Mouse (Mus musculus): ENCODE results near the gene Zfp385c. TPM values are rescaled to one million over a fixed set of nuclear protein-coding genes. Genes with fewer than 3 reads are reported as not detected.

Zfp385c gene
- polyA plus RNA-seq, 1 experiment from 2014 or later = 0.26 TPM

Other genes with a start within 250 kb of the Zfp385c start
- 8.3 and 8.4 TPM in 2 replicates for gene Klhl11, start 219.7 kb downstream of the Zfp385c start, polyA plus RNA-seq (2015; fragmentation: Nextera tagmentation; extraction: Ambion mirVana)
- gene Acly, start 164.5 kb downstream of the Zfp385c start, polyA plus RNA-seq (2015; fragmentation: Nextera tagmentation; extraction: Ambion mirVana) = 150 and 155 TPM in 2 replicates
- gene Ttc25, start 146.8 kb downstream of the Zfp385c start, polyA plus RNA-seq (2015; fragmentation: Nextera tagmentation; extraction: Ambion mirVana) = 4.0 and 4.5 TPM in 2 replicates
- 35.2 and 35.5 TPM in 2 replicates for gene Cnp, start 117.6 kb downstream of the Zfp385c start, polyA plus RNA-seq (2015; fragmentation: Nextera tagmentation; extraction: Ambion mirVana)
- 58.3 and 58.6 TPM in 2 replicates for gene Nkiras2, start 73.2 kb downstream of the Zfp385c start, polyA plus RNA-seq (2015; fragmentation: Nextera tagmentation; extraction: Ambion mirVana)
- gene Dnajc7, start 72.3 kb downstream of the Zfp385c start, polyA plus RNA-seq (2015; fragmentation: Nextera tagmentation; extraction: Ambion mirVana) = 212 and 230 TPM in 2 replicates
- gene Dhx58, start 11.8 kb upstream of the Zfp385c start, polyA plus RNA-seq (2015; fragmentation: Nextera tagmentation; extraction: Ambion mirVana) = 2.9 and 3.5 TPM in 2 replicates
- gene Kat2a, start 20.0 kb upstream of the Zfp385c start, polyA plus RNA-seq (2015; fragmentation: Nextera tagmentation; extraction: Ambion mirVana) = 39.4 and 44.1 TPM in 2 replicates
- gene Hspb9, start 21.4 kb upstream of the Zfp385c start, polyA plus RNA-seq (2015; fragmentation: Nextera tagmentation; extraction: Ambion mirVana) = not detected in 2 replicates
- 34.3 and 39.8 TPM in 2 replicates for gene Rab5c, start 45.8 kb upstream of the Zfp385c start, polyA plus RNA-seq (2015; fragmentation: Nextera tagmentation; extraction: Ambion mirVana)
- not detected in 2 replicates for gene Kcnh4, start 67.5 kb upstream of the Zfp385c start, polyA plus RNA-seq (2015; fragmentation: Nextera tagmentation; extraction: Ambion mirVana)
- gene Hcrt, start 70.5 kb upstream of the Zfp385c start, polyA plus RNA-seq (2015; fragmentation: Nextera tagmentation; extraction: Ambion mirVana) = not detected in 2 replicates
- 6.2 and 6.8 TPM in 2 replicates for gene Ghdc, start 78.5 kb upstream of the Zfp385c start, polyA plus RNA-seq (2015; fragmentation: Nextera tagmentation; extraction: Ambion mirVana)
- 27.2 and 28.4 TPM in 2 replicates for gene Stat5b, start 158.3 kb upstream of the Zfp385c start, polyA plus RNA-seq (2015; fragmentation: Nextera tagmentation; extraction: Ambion mirVana)
- 11.0 and 11.3 TPM in 2 replicates for gene Stat5a, start 166.9 kb upstream of the Zfp385c start, polyA plus RNA-seq (2015; fragmentation: Nextera tagmentation; extraction: Ambion mirVana)
- 58.5 and 63.7 TPM in 2 replicates for gene Stat3, start 247.1 kb upstream of the Zfp385c start, polyA plus RNA-seq (2015; fragmentation: Nextera tagmentation; extraction: Ambion mirVana)